Mouse (Mus musculus) A20 (cell line): Measurements from ENCODE around the gene Safb.
A peak's percentile ranks its signal among the peaks of the same experiment; 100 is the strongest.

ENCODE experiments used
- DNase-seq: peaks from one replicate; pipeline ENCODE4 v3.0.0-alpha.2; 2011; ENCODE audit warnings: low read depth, low spot score

The Safb gene

GRCm38 (mm10) chr17:56609452-56610171 is 25.0 kb downstream of the Safb start, which contains the start of gene 2410015M20Rik:
Gene 2410015M20Rik (minus strand): TSS chr17:56609771.
- DNase-seq = peak; percentile 97

GRCm38 (mm10) chr17:56611323-56611722 is 26.7 kb downstream of the Safb start:
- no peak for DNase-seq

GRCm38 (mm10) chr17:56611861-56612564 is 27.4 kb downstream of the Safb start:
- peak; percentile 90 for DNase-seq

GRCm38 (mm10) chr17:56612565-56612939 is 27.9 kb downstream of the Safb start:
- DNase-seq = peak; percentile 24

- peak; percentile 93 for DNase-seq
These were observed 28.7 kb downstream of the Safb start, which contains the start of gene Rpl36 for GRCm38 (mm10) chr17:56613236-56613844. Gene Rpl36 (plus strand): TSS chr17:56613416.

- peak; percentile 56 for DNase-seq
These were observed 29.3 kb downstream of the Safb start for GRCm38 (mm10) chr17:56613893-56614292.

- peak; percentile 64 for DNase-seq
These were observed 29.9 kb downstream of the Safb start for GRCm38 (mm10) chr17:56614391-56615135.

- no peak for DNase-seq
These were observed 30.6 kb downstream of the Safb start for GRCm38 (mm10) chr17:56615136-56615784.

GRCm38 (mm10) chr17:56615792-56616191 is 31.2 kb downstream of the Safb start:
- DNase-seq = no peak

- DNase-seq = no peak
These were observed 32.1 kb downstream of the Safb start for GRCm38 (mm10) chr17:56616725-56617124.

- no peak for DNase-seq
These were observed 33.0 kb downstream of the Safb start for GRCm38 (mm10) chr17:56617628-56618027.

GRCm38 (mm10) chr17:56625495-56625894 is 40.9 kb downstream of the Safb start:
- peak; percentile 32 for DNase-seq

GRCm38 (mm10) chr17:56626260-56626659 is 41.6 kb downstream of the Safb start:
- no peak for DNase-seq

GRCm38 (mm10) chr17:56626754-56627470 is 42.3 kb downstream of the Safb start, which contains the start of gene Lonp1:
Gene Lonp1 (minus strand): TSS chr17:56626887.
- DNase-seq = peak; percentile 100

- DNase-seq = peak; percentile 89
These were observed 43.1 kb downstream of the Safb start, which contains the start of gene Catsperd for GRCm38 (mm10) chr17:56627530-56628277. Gene Catsperd (plus strand): TSS chr17:56628143.

- peak; percentile 92 for DNase-seq
These were observed 45.5 kb downstream of the Safb start for GRCm38 (mm10) chr17:56629800-56630781.

- DNase-seq = no peak
These were observed 47.2 kb downstream of the Safb start for GRCm38 (mm10) chr17:56631807-56632206.

- DNase-seq = peak; percentile 84
These were observed 49.4 kb downstream of the Safb start for GRCm38 (mm10) chr17:56634023-56634422.
